Mouse (Mus musculus) neural tube, embryonic 11.5 days (tissue): Measurements from ENCODE around the gene Tor4a. TPM values are rescaled to one million over a fixed set of nuclear protein-coding genes. Genes with fewer than 3 reads are reported as not detected.

ENCODE experiments used
- ATAC-seq: fragments of 200-750 bp; cut with Nextera tagmentation; 2 replicates; pipeline ENCODE4 v1.8.0; 2017; ENCODE audit warnings: moderate number of reproducible peaks, mild to moderate bottlenecking, moderate TSS enrichment, moderate library complexity; ENCODE audit not compliant: insufficient read depth, low FRiP score, low TSS enrichment
- DNase-seq: peaks from one replicate; pipeline ENCODE4 v3.0.0-alpha.2; 2015; ENCODE audit warnings: low spot score
- H3K27ac ChIP-seq: fragments of 300-500 bp; sonication (generic); 2 replicates; pipeline ENCODE4 v1.5.1; 2014; ENCODE audit warnings: low read depth, mild to moderate bottlenecking, low read length
- H3K27me3 ChIP-seq: fragments of 300-500 bp; sonication (generic); 2 replicates; pipeline ENCODE4 v1.6.1; 2014; ENCODE audit warnings: mild to moderate bottlenecking, low read length, mixed read lengths; ENCODE audit not compliant: control insufficient read depth, insufficient read depth
- H3K36me3 ChIP-seq: fragments of 300-500 bp; sonication (generic); 2 replicates; pipeline ENCODE4 v1.6.1; 2014; ENCODE audit warnings: mild to moderate bottlenecking, low read length, moderate library complexity, mixed read lengths; ENCODE audit not compliant: control insufficient read depth, insufficient read depth
- H3K4me1 ChIP-seq: fragments of 300-500 bp; sonication (generic); 2 replicates; pipeline ENCODE4 v1.6.1; 2014; ENCODE audit warnings: low read length, mixed read lengths; ENCODE audit not compliant: control insufficient read depth, insufficient read depth
- H3K4me2 ChIP-seq: fragments of 300-500 bp; sonication (generic); 2 replicates; pipeline ENCODE4 v1.6.1; 2014; ENCODE audit warnings: low read depth, mild to moderate bottlenecking, moderate library complexity
- H3K4me3 ChIP-seq: fragments of 300-500 bp; sonication (generic); 2 replicates; pipeline ENCODE4 v1.5.1; 2014; ENCODE audit warnings: low read depth, low read length
- H3K9ac ChIP-seq: fragments of 300-500 bp; sonication (generic); 2 replicates; pipeline ENCODE4 v1.6.1; 2014; ENCODE audit warnings: mild to moderate bottlenecking, low read length
- H3K9me3 ChIP-seq: fragments of 300-500 bp; sonication (generic); 2 replicates; pipeline ENCODE4 v1.6.1; 2016; ENCODE audit warnings: low read length; ENCODE audit not compliant: control insufficient read depth
- WGBS: fragments of 180-500 bp; shearing (Covaris S2); extraction: QIAGEN DNeasy Blood & Tissue Kit; methylation state at CpG from one replicate; pipeline ENCODE4 v1.1.7; 2014; 5-methylcytosine and 5-hydroxymethylcytosine counted together
- polyA plus RNA-seq: library from polyadenylated mRNA; unstranded; fragments of >200 nt; fragmentation: Nextera tagmentation; extraction: Ambion mirVana; gene quantifications from 2 replicates; pipeline ENCODE4 v1.2.1, GENCODE M21; 2014

Tor4a gene
- polyA plus RNA-seq, 1 experiment from 2014 or later: 1.6 TPM

DNA sequence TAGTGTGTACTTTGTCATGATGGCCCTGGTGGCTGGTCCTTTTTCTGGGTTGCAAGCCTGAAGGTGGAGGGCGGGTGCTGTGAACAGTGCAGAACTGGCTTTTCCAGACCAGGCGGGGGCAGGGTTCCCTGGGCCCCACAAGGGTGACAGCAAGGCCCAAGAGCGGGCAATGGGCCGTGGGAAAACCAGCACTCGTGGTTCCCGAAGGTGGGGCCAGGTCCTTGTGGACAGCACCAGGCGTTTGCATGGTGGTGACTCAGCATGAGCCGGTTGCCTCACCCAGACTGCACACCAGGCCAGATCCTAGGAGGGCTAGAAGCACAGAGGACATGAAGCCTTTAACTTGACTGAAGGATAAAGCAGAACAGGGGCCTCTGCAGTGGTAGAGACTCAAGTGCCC is 24.1 kb downstream of the Tor4a start:
- H3K4me2 ChIP-seq: no peak overlapping the region
- H3K36me3 ChIP-seq: no peaks in the 10 kb centered on the region
- H3K27ac ChIP-seq: no peak overlapping the region
- ATAC-seq: no peak
- peaks cover 44% of the 10 kb centered on the region for H3K4me1 ChIP-seq
- H3K9ac ChIP-seq: no peak overlapping the region
- no peak for DNase-seq
- no peaks in the 10 kb centered on the region for H3K27me3 ChIP-seq
- 80% methylated on average over 8 of the region's 8 CpGs for WGBS
- no peak overlapping the region for H3K4me3 ChIP-seq
- H3K9me3 ChIP-seq: no peaks in the 10 kb centered on the region

GRCm38 (mm10) chr2:25171769-25172153 is 24.9 kb downstream of the Tor4a start:
- H3K27me3 ChIP-seq: no peaks in the 10 kb centered on the region
- no peak overlapping the region for H3K9ac ChIP-seq
- no peaks in the 10 kb centered on the region for H3K36me3 ChIP-seq
- 88% methylated on average over 1 of the region's 1 CpGs for WGBS
- peak overlapping the region; percentile 35; the same call in 1 of the 2 replicates for H3K27ac ChIP-seq
- no peaks in the 10 kb centered on the region for H3K9me3 ChIP-seq
- no peak overlapping the region for H3K4me3 ChIP-seq
- H3K4me1 ChIP-seq: peaks cover 44% of the 10 kb centered on the region
- H3K4me2 ChIP-seq: no peak overlapping the region
- no peak for DNase-seq
- ATAC-seq: no peak

DNA sequence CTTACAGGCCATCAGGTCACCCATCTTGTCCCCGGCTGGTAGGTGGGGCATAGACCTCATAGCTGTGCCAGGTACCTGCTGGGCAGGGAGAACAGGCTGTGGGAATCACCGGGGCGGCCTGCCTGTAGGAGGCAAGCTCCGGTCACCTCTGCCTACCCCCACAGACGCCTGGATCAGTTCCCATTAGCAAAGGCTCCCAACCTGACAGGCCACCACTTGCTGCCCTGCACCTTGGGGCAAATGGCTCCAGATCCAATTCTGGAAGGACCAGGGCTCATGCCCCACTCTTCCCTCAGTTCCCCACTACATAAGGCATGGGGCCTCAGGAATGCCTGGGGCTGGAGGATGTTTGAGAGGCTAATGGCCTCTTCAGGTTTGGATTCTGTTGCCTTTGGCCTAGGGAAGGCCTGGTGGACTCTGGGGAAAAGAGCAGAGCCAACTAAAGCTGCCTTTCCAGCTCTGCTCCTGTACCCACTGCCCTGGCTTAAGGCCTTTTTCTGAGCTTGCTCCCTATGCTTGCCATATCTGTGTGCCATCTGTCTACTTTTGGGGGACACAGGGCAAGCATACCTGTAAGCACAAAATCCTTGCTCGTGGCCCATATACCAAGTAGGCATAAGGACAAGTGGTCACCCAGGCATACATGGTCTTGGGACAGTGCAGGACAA is 25.5 kb downstream of the Tor4a start:
- 80% methylated on average over 6 of the region's 6 CpGs for WGBS
- H3K4me1 ChIP-seq: peaks cover 41% of the 10 kb centered on the region

GRCm38 (mm10) chr2:25170326-25171100 is 26.2 kb downstream of the Tor4a start:
- Histone ChIP-seq H3K4me1 (peaks cover 37% of the 10 kb centered on the region), H3K4me3 (no peak overlapping the region), H3K27me3 (no peaks in the 10 kb centered on the region), H3K36me3 (no peaks in the 10 kb centered on the region), H3K9ac (no peak overlapping the region), H3K27ac (peak overlapping the region; percentile 27; the same call in 1 of the 2 replicates), H3K4me2 (no peak overlapping the region), H3K9me3 (no peaks in the 10 kb centered on the region)
- WGBS: 66% methylated on average over 10 of the region's 10 CpGs
- DNase-seq (no peak), ATAC-seq (no peak)

More for the DNA sequence above, 25.5 kb downstream of the Tor4a start:
- H3K27ac ChIP-seq: peak overlapping the region; percentile 35
- H3K4me3 ChIP-seq: no peak overlapping the region
- DNase-seq: no peak
- no peak overlapping the region for H3K4me2 ChIP-seq
- no peaks in the 10 kb centered on the region for H3K36me3 ChIP-seq
- no peaks in the 10 kb centered on the region for H3K27me3 ChIP-seq
- no peak for ATAC-seq
- H3K9ac ChIP-seq: no peak overlapping the region
- H3K9me3 ChIP-seq: no peaks in the 10 kb centered on the region

DNA sequence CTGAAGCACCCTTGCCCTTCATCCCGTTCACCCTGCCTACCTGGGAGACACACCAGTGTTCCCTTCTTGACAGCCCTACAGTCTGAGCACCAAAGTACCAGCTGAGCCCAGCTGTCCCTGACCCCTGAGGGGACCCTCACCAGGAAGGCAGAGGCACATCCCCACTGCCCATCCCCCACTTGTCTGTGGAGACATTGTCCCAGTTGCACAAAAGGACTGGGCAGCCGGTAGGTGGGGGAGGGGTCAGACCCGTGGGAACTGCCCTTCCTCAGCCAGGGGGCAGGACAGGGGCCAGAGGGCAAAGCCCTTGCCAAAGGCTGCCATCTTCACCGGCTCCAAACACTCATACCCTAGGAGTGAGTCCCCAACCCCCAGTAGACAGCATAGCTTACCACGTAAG is 26.9 kb downstream of the Tor4a start:
- H3K36me3 ChIP-seq: no peaks in the 10 kb centered on the region
- H3K4me3 ChIP-seq: no peak overlapping the region
- H3K4me1 ChIP-seq: peaks cover 34% of the 10 kb centered on the region
- peak overlapping the region; percentile 8; the same call in 1 of the 2 replicates for H3K4me2 ChIP-seq
- 13% methylated on average over 5 of the region's 5 CpGs for WGBS
- ATAC-seq (no peak), DNase-seq (peak; percentile 61)
- H3K27ac ChIP-seq: peak overlapping the region; percentile 50; the same call in 1 of the 2 replicates
- H3K27me3 ChIP-seq: no peaks in the 10 kb centered on the region
- no peak overlapping the region for H3K9ac ChIP-seq
- no peaks in the 10 kb centered on the region for H3K9me3 ChIP-seq

DNA sequence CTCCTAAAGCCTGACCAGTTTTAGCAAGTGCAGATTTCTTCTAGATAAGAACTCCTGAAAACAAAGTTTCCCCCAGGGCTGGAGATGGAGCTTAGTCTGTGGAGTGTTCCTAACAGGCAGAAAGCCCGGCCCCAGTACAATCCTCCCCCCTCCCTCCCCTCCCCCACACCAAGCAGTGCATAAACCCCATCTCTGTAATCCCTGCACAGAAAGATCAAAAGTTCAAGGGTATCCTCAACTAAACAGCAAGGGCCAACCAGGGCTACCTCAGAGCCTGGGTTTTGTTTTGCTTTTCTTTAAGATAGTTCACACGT is 28.1 kb downstream of the Tor4a start:
- H3K36me3 ChIP-seq: no peaks in the 10 kb centered on the region
- DNase-seq: no peak
- peaks cover 36% of the 10 kb centered on the region for H3K4me1 ChIP-seq
- H3K27me3 ChIP-seq: no peaks in the 10 kb centered on the region
- ATAC-seq: peak; percentile 32; the same call in 1 of the 2 replicates
- H3K4me3 ChIP-seq: peak overlapping the region; percentile 36
- H3K27ac ChIP-seq: peak overlapping the region; percentile 71
- peak overlapping the region; percentile 71 for H3K4me2 ChIP-seq
- 5% methylated on average over 2 of the region's 2 CpGs for WGBS
- no peak overlapping the region; the same call in 1 of the 2 replicates for H3K9ac ChIP-seq
- H3K9me3 ChIP-seq: no peaks in the 10 kb centered on the region

DNA sequence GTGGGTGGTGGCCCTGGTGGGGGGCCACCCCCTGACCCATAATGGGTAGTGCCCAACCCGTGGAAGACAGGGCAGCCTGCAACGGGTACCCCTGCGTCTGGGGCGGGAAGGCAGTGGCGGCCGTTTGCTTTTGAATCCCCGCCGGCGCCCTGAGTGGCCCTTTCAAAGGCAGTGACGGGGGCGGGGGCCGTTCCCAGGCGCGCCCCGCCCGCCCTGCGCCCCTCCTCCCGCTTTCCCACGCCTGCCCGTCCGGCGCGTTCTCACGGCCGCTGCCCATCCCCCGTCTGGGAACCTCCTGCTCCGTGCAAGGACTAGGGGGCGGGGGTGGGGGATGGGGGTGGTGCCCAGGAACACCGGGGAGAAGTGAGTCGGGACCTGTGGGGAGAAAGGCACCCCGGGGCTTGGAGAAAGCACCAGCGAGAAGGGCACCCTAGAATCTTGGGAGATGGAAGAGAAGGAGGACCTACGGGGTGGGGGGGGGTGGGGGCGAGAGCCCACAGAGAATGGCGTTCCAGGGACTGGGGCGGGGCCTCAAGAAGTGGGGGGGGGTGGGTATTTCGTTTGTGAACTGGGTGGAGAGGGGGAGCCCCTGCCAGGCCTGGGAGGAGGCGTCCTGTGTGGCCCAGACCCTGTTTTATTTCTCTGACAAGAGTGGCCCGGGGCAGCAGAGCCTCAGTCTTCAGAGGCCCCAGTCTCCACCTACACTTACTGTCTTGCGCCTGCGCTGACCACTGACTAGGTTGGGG is 28.6 kb downstream of the Tor4a start:
- H3K27ac ChIP-seq: peak overlapping the region; percentile 71
- peak overlapping the region; percentile 59 for H3K9ac ChIP-seq
- H3K27me3 ChIP-seq: no peaks in the 10 kb centered on the region
- no peaks in the 10 kb centered on the region for H3K9me3 ChIP-seq
- H3K4me2 ChIP-seq: peak overlapping the region; percentile 71
- peak; percentile 90 for DNase-seq
- H3K36me3 ChIP-seq: no peaks in the 10 kb centered on the region
- peak overlapping the region; percentile 36 for H3K4me3 ChIP-seq
- ATAC-seq: peak; percentile 83
- under 1% methylated on average over 36 of the region's 41 CpGs for WGBS
- peaks cover 40% of the 10 kb centered on the region for H3K4me1 ChIP-seq

- peak overlapping the region; percentile 36 for H3K4me3 ChIP-seq
- H3K9me3 ChIP-seq: no peaks in the 10 kb centered on the region
- peak overlapping the region; percentile 71 for H3K27ac ChIP-seq
- ATAC-seq (peak; percentile 31; the same call in 1 of the 2 replicates), DNase-seq (no peak)
- peak overlapping the region; percentile 71 for H3K4me2 ChIP-seq
- H3K27me3 ChIP-seq: no peaks in the 10 kb centered on the region
- 14% methylated on average over 4 of the region's 4 CpGs for WGBS
- H3K9ac ChIP-seq: peak overlapping the region; percentile 59
- H3K4me1 ChIP-seq: peaks cover 40% of the 10 kb centered on the region
- H3K36me3 ChIP-seq: no peaks in the 10 kb centered on the region
Measured at GRCm38 (mm10) chr2:25167481-25167880, 29.2 kb downstream of the Tor4a start.
